Mouse (Mus musculus): Measurements from ENCODE around the gene Cdkn1a. TPM values are rescaled to one million over a fixed set of nuclear protein-coding genes. Genes with fewer than 3 reads are reported as not detected.

Cdkn1a gene
- total and polyA plus RNA-seq, 3 experiments = 10.6 to 59.1 (median 37.5) TPM

DNA sequence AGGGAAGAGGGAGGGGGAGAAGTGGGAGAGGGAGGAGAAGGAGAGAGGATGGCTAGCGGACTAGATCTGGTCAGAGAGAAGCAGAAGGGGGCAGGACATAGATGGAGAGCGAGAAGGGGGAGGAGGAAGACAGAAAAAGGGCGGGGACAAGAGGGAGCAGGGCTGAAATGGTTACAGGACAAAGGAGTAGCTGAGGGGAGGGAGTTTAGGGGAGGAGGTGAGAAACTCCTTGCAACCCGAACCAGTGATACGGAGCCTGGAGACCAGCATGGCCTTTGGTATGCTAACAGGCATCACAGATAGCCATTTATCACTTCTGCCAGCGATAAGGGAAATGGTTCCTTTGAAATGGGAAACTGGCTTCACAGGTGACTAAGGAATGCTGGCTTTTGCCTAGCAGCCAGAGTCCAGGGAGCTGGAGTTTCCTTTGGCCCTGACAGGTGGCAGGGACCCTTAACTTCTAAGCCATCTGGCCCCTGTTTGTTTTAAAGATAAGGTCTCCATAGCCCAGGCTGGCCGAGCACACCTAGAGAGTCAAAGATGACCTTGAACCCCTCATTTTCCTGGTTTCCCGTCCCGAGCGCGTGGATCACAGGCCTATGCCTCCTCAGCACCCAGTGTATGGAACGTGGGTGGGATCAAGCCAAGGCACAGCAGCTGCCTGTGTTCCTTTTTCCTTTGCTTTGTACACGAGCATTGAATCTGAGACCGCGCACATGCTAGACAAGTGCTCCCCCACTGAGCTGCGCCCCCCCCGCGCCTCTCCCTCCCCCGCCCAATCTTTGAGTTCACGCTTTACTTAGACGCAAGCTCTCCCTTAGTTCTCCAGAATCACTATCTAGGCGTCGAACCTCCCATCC is 9.8 kb upstream of the Cdkn1a start:
- Histone ChIP-seq H3K4me3 (replicated peaks in 1 of 3; ENCODE audit: low read depth in 2 of 3, low read length in 2 of 3, poor library complexity in 1 of 3) (peak overlapping the region in 1 of 3 experiments; percentile 27), H3K36me3 (replicated peaks in 1 of 2; ENCODE audit: control insufficient read depth in 1 of 2, insufficient read depth in 1 of 2, low read length in 1 of 2) (peaks cover 0 to 6% of the 10 kb centered on the region in 2 experiments), H3K9ac (ENCODE audit: insufficient read depth, low read depth) (peak overlapping the region; percentile 92), H3K79me2 (replicated peaks; ENCODE audit: control insufficient read depth, extremely low read depth, insufficient read depth, poor library complexity, severe bottlenecking) (no peaks in the 10 kb centered on the region), H3K9me3 (replicated peaks; ENCODE audit: low read length) (peaks cover 11% of the 10 kb centered on the region), H3K27ac (ENCODE audit: insufficient read depth, low read depth) (peak overlapping the region; percentile 91), H3K4me1 (ENCODE audit: control insufficient read depth in 1 of 2, insufficient read depth in 2 of 2) (peaks cover 10 to 34% of the 10 kb centered on the region in 2 experiments), H3K27me3 (replicated peaks) (no peaks in the 10 kb centered on the region), H3K4me2 (ENCODE audit: insufficient read depth, low read depth, poor library complexity, severe bottlenecking) (peak overlapping the region; percentile 76)
- peak; percentile 72 for DNase-seq (ENCODE audit: extremely low read depth)
- TF ChIP-seq RAD21 (IDR thresholded peaks at IDR 0.05; ENCODE audit: low read depth, low read length) (no peak), MXI1 (IDR thresholded peaks at IDR 0.05; ENCODE audit: low read depth, low read length) (peak; percentile 49), NELFE (IDR thresholded peaks at IDR 0.05; ENCODE audit: low read depth, low read length) (peak; percentile 59; the same call in 1 of the 2 replicates), CTCF (conservative IDR thresholded peaks at IDR 0.05 in 1 of 2, IDR thresholded peaks at IDR 0.05 in 1 of 2; ENCODE audit: low read depth in 2 of 2, low read length in 2 of 2) (no peak), RCOR1 (conservative IDR thresholded peaks at IDR 0.05; ENCODE audit: low read depth, low read length) (no peak), SMC3 (IDR thresholded peaks at IDR 0.05; ENCODE audit: low read depth, low read length) (no peak), MEF2A (IDR thresholded peaks at IDR 0.05; ENCODE audit: borderline replicate concordance, low read depth, low read length) (no peak), ZNF384 (IDR thresholded peaks at IDR 0.05; ENCODE audit: low read depth, low read length) (no peak), MAX (IDR thresholded peaks at IDR 0.05; ENCODE audit: low read length) (0 out of 2 replicates have a peak, but pooled peaks have one; percentile 47), CHD2 (IDR thresholded peaks at IDR 0.05; ENCODE audit: low read length) (no peak), BHLHE40 (IDR thresholded peaks at IDR 0.05; ENCODE audit: low read depth, low read length) (peak; percentile 9; the same call in 1 of the 2 replicates), PAX5 (IDR thresholded peaks at IDR 0.05; ENCODE audit: low read length) (no peak), NRF1 (IDR thresholded peaks at IDR 0.05; ENCODE audit: low read depth, low read length) (no peak), ZC3H11A (IDR thresholded peaks at IDR 0.05; ENCODE audit: low read depth, low read length) (no peak), MYC (IDR thresholded peaks at IDR 0.05; ENCODE audit: low read depth, low read length) (peak; percentile 48; the same call in 1 of the 2 replicates), POLR2AphosphoS2 (IDR thresholded peaks at IDR 0.05; ENCODE audit: low read depth, low read length) (no peak), MAZ (IDR thresholded peaks at IDR 0.05; ENCODE audit: low read depth, low read length) (peak; percentile 57; the same call in 1 of the 2 replicates), MAFK (IDR thresholded peaks at IDR 0.05; ENCODE audit: insufficient replicate concordance, low read length) (no peak), JUN (IDR thresholded peaks at IDR 0.05; ENCODE audit: insufficient read depth, low read depth, low read length) (no peak), POLR2A (IDR thresholded peaks at IDR 0.05; ENCODE audit: low read depth, low read length) (peak; percentile 59), TCF12 (IDR thresholded peaks at IDR 0.05; ENCODE audit: low read depth, low read length) (0 out of 2 replicates have a peak, but pooled peaks have one; percentile 25), GABPA (IDR thresholded peaks at IDR 0.05; ENCODE audit: insufficient replicate concordance, low read depth, low read length) (no peak), SIN3A (IDR thresholded peaks at IDR 0.05; ENCODE audit: low read length) (peak; percentile 40; the same call in 1 of the 2 replicates), E2F4 (IDR thresholded peaks at IDR 0.05; ENCODE audit: insufficient replicate concordance, low read depth, low read length) (no peak), ETS1 (conservative IDR thresholded peaks at IDR 0.05; ENCODE audit: low read depth, low read length) (no peak), ZMIZ1 (IDR thresholded peaks at IDR 0.05; ENCODE audit: low read depth, low read length) (0 out of 2 replicates have a peak, but pooled peaks have one; percentile 47), EP300 (IDR thresholded peaks at IDR 0.05; ENCODE audit: low read length) (no peak), KAT2A (IDR thresholded peaks at IDR 0.05; ENCODE audit: insufficient replicate concordance, low read length) (no peak), TBP (conservative IDR thresholded peaks at IDR 0.05; ENCODE audit: low read depth, low read length) (no peak), ZKSCAN1 (IDR thresholded peaks at IDR 0.05; ENCODE audit: borderline replicate concordance, low read depth, low read length) (no peak)
- in situ Hi-C loops (cut with MboI; ENCODE audit: low pct_ligation_motif_present, low pct_unique_long_range_greater_than_20kb, low sequenced_read_pairs) = no loop called here
- dilution Hi-C loops (cut with MboI; ENCODE audit: extremely low pct_ligation_motif_present, extremely low pct_unique_long_range_greater_than_20kb, low sequenced_read_pairs) = no loop called here
